Mouse (Mus musculus) lung, postnatal 10 days (tissue): Measurements from ENCODE around the gene Apbb1.
A peak's percentile ranks its signal among the peaks of the same experiment; 100 is the strongest.

Experiments
- DNase-seq: peaks from one replicate; pipeline ENCODE4 v3.0.0; 2021

Gene Apbb1

DNA sequence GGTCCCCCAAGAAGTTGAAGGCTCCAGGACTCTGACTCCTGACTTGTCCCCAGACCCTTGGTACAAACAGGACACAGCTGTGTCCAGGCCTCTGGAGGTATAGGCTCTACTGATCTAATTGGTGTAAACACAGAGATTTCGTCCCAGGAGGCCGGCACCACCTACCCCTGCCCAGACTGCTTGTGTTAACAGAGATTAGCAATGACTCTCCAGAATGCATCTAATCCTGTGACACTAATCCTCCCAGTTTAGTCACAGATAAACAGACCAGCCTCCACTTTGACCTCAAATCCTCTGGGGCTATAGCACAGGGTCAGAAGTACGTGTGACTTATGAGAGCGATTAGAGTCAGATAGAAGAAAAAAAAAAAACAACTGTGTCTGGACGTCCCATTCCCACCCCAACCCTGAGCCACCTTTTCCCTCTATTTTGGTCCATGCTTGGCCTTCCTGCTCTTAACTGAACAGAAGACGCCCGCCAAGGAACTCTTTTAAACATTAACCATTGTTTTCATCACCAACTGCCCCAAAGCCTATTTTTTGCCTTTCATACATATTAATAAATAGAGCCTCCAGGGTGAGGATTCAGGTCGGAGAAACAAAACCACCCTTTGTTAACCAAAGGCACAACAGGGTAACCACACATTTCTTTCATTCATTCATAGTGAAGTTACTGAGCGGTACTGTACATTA lies 64.6 kb downstream of the Apbb1 start:
- no peak for DNase-seq

DNA sequence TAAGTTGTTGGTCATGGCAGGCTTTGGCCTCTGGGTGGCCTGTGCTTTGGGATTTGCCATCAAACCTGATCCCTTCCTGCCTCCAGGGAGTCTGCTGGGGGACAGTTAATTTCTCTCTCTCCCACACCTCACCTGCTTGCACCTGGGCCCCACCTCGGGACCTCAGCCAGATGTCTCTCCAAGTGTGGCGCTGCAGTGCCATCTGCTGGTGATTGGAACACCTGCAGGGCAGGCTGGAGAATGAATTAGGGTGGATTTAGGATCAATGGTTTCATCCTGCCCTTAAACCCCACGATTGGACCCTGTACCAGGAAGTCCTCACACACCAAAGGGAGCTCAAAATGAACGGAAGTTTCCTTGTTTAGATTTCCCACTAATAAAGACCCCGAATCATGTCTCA lies 66.3 kb downstream of the Apbb1 start:
- peak; percentile 56 for DNase-seq

DNA sequence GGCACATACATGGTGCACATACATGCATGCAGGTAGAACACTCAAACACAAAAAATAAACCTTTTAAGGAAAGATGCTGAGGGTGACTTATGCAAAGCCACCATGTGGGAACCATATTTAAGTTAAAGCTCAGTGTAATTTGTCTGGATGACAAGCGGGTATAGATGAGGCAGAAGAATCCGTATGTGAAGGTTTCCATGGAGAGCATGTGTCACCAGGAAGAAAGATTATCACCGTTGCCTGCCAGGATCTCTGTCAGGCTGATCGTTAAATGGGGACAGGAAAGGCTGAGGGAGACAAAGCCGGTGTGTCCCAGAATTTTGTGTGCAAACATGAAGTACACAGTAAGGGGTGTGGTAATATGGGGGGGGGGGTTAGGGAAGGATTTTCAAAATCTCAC lies 66.9 kb downstream of the Apbb1 start:
- no peak for DNase-seq

DNA sequence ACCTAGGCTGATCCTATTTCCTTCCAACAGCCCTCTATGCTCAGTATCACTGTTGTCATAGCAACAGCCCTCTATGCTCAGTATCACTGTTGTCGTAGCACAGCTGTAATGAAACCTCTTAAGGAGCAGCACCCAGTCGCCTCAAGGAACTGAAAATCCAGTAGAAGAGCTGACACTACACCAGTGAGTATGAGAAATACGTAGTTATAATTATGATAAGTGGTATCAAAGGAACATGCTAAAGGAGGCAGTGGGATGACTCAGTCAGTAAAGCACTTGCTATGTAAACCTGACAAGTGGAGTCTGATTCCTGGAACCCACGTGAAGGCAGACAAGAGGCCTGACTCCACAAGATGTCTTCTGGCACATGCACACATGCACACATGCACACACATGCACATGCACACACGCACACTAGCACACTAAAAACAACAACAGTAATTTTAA lies 67.6 kb downstream of the Apbb1 start:
- no peak for DNase-seq

DNA sequence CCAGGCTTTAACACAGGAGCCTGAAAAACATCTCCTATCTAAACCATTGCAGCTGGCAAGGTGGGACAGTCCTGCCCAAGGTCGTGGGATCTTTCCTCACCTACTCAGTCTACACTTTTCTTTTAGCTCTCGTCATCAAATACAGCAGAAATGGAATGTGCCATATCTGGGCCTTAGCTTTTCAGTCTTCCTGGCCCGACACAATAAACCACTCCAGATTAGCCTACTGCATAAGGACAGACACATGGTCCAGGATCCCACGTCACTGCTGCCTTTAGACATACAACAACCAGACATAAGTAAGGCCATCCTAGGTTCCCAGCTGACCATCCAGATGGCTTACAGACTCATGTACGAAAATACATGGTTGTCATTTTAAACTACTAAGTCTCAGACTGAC lies 71.3 kb downstream of the Apbb1 start:
- DNase-seq, result no peak
